Mouse (Mus musculus) heart, embryonic 13.5 days (tissue): ENCODE data around the gene Me1. TPM values are rescaled to one million over a fixed set of nuclear protein-coding genes. Genes with fewer than 3 reads are reported as not detected.

Experiments used
- ATAC-seq: fragments of 200-750 bp; cut with Nextera tagmentation; 2 replicates; pipeline ENCODE4 v1.8.0; 2017; ENCODE audit warnings: moderate TSS enrichment; ENCODE audit not compliant: insufficient number of reproducible peaks, low FRiP score, low TSS enrichment; ENCODE audit errors: extremely low read depth
- H3K27ac ChIP-seq: fragments of 300-500 bp; sonication (generic); replicated peaks from 2 replicates; pipeline ENCODE4 v1.5.1; 2015; ENCODE audit warnings: moderate library complexity, mild to moderate bottlenecking, inconsistent platforms
- H3K27me3 ChIP-seq: fragments of 300-500 bp; sonication (generic); replicated peaks from 2 replicates; pipeline ENCODE4 v1.6.1; 2015; ENCODE audit warnings: mild to moderate bottlenecking, inconsistent platforms
- H3K36me3 ChIP-seq: fragments of 300-500 bp; sonication (generic); 2 replicates; pipeline ENCODE4 v1.6.1; 2015; ENCODE audit warnings: mild to moderate bottlenecking, inconsistent platforms
- H3K4me1 ChIP-seq: fragments of 300-500 bp; sonication (generic); 2 replicates; pipeline ENCODE4 v1.6.1; 2015; ENCODE audit warnings: inconsistent platforms
- H3K4me2 ChIP-seq: fragments of 300-500 bp; sonication (generic); 2 replicates; pipeline ENCODE4 v1.6.1; 2015; ENCODE audit warnings: inconsistent platforms, mild to moderate bottlenecking, moderate library complexity
- H3K4me3 ChIP-seq: fragments of 300-500 bp; sonication (generic); 2 replicates; pipeline ENCODE4 v1.5.1; 2015; ENCODE audit warnings: moderate library complexity, mild to moderate bottlenecking, inconsistent platforms
- H3K9ac ChIP-seq: fragments of 300-500 bp; sonication (generic); 2 replicates; pipeline ENCODE4 v1.6.1; 2015; ENCODE audit warnings: inconsistent platforms, mild to moderate bottlenecking, moderate library complexity
- H3K9me3 ChIP-seq: fragments of 300-500 bp; sonication (generic); 2 replicates; pipeline ENCODE4 v1.6.1; 2016; ENCODE audit warnings: inconsistent platforms
- WGBS: fragments of 180-500 bp; shearing (Covaris S2); methylation state at CpG from one replicate; pipeline ENCODE4 v1.1.7; 2015; ENCODE audit warnings: mixed read lengths; 5-methylcytosine and 5-hydroxymethylcytosine counted together
- polyA plus RNA-seq: library from polyadenylated mRNA; unstranded; fragments of >200 nt; fragmentation: Nextera tagmentation; extraction: Ambion mirVana; gene quantifications from 2 replicates; pipeline ENCODE4 v1.2.1, GENCODE M21; 2015

The Me1 gene
- polyA plus RNA-seq, 1 experiment from 2014 or later, result 32.2 TPM

- no peak for ATAC-seq
- H3K4me2 ChIP-seq, result no peak overlapping the region
- H3K27me3 ChIP-seq, result no peaks in the 10 kb centered on the region
- H3K4me3 ChIP-seq, result no peak overlapping the region
- WGBS, result 54% methylated on average over 1 of the region's 1 CpGs
- H3K9me3 ChIP-seq, result no peaks in the 10 kb centered on the region
- no peak overlapping the region for H3K9ac ChIP-seq
- peaks cover 8% of the 10 kb centered on the region for H3K4me1 ChIP-seq
- no peaks in the 10 kb centered on the region for H3K36me3 ChIP-seq
- no peak overlapping the region for H3K27ac ChIP-seq
Measured at GRCm38 (mm10) chr9:86707431-86707830, 11.7 kb upstream of the Me1 start.

DNA sequence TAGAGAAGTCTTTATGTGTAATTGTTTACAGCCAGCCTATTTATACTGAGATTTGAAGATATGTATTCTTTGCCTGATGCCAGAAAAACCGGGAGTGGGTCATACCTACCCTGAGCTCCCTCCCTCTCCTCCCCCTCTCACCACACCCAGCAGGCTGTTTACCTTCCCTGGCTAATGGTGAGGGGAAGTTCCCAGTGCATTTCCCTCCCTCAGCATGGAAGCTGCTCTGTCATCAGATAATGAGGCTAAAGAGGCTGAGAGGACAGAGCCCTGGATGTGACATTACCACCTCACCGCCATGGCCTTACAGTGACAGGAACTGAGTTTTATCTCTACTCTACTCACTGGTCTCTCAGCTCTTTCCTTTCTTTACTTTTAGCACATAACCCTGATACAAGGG lies 6.1 kb upstream of the Me1 start:
- no peaks in the 10 kb centered on the region for H3K27me3 ChIP-seq
- peak overlapping the region; percentile 82 for H3K27ac ChIP-seq
- 2% methylated on average over 2 of the region's 2 CpGs for WGBS
- H3K4me3 ChIP-seq, result no peak overlapping the region
- H3K9me3 ChIP-seq, result no peaks in the 10 kb centered on the region
- H3K9ac ChIP-seq, result no peak overlapping the region
- peaks cover 20% of the 10 kb centered on the region for H3K4me1 ChIP-seq
- ATAC-seq, result no peak
- no peak overlapping the region for H3K4me2 ChIP-seq
- no peaks in the 10 kb centered on the region for H3K36me3 ChIP-seq

DNA sequence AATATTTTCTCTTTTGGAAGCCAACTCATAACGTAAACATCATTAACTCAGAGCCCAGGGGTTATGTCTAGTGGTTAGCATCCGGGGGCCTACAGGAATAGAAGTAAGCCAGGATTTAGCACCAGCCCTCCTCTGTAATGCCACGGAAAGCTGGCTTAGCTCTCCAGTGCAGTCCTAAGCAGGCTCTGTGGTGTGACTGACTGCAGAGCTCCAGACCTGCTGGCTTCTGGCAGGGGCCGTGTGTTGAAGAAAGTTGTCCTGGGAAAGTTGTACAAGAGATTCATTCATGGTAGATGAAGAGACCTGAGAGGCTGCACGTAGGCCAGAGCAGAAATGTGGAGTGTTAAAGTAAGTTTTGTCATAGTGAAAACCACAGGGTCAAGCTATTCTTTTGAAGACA lies 5.5 kb upstream of the Me1 start:
- Histone ChIP-seq H3K9ac (no peak overlapping the region), H3K4me1 (peaks cover 21% of the 10 kb centered on the region), H3K4me2 (no peak overlapping the region), H3K27ac (peak overlapping the region; percentile 82), H3K36me3 (no peaks in the 10 kb centered on the region), H3K9me3 (no peaks in the 10 kb centered on the region), H3K4me3 (no peak overlapping the region), H3K27me3 (no peaks in the 10 kb centered on the region)
- peak; percentile 64; the same call in 1 of the 2 replicates for ATAC-seq
- WGBS, result 17% methylated on average over 5 of the region's 5 CpGs

DNA sequence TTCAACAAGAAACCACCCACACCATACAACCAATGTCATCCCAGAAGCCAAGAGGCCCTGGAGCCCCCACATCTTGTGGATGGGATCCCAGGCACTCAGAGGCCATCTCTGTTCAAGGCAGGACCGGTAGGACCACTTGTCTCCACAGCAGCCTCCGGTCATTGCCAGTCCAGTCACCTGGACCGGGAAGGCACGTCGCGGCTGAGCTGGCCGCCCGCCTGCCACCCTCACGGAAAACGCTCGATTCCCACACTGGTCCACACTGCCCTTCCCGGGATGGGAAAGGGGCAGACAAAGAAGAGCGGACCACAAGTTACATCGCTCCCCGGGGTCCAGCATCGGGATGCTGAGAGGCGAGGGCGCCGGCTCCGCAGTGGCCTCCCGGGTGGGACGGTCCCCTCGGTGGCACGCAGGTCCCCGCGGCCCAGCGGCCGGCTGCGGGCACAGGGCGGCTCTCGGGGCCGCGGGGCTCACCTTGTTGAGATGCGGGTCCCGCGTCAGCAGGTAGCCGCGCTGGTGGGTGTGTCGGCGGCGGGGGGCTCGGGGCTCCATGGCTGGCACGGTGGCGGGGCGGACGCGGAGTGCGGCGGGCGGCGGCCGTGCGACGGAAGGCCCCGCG lies 445 bp downstream of the Me1 start:
- no peaks in the 10 kb centered on the region for H3K9me3 ChIP-seq
- H3K9ac ChIP-seq, result peak overlapping the region; percentile 89
- no peaks in the 10 kb centered on the region for H3K27me3 ChIP-seq
- peak; percentile 22; the same call in 1 of the 2 replicates for ATAC-seq
- H3K4me2 ChIP-seq, result peak overlapping the region; percentile 74
- H3K4me3 ChIP-seq, result peak overlapping the region; percentile 73
- H3K27ac ChIP-seq, result peak overlapping the region; percentile 72
- 2% methylated on average over 45 of the region's 56 CpGs for WGBS
- no peaks in the 10 kb centered on the region for H3K36me3 ChIP-seq
- H3K4me1 ChIP-seq, result peaks cover 14% of the 10 kb centered on the region

DNA sequence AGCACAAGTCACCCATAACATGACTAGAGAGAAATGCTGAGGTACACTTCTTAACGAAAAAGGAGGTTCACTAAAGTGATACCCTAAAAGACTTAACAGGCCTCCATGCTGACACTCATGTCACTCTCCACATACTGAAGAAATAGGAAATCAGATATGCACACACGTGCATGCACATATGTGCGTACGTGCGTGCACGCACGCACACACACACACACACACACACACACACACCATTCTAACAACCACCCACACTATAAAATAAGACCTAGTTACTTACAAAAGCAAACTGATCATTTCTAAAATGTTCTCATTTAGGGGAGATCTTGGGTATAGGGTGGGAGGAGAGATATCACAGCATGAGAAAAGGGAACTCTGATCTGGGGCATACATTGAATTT lies 1.1 kb downstream of the Me1 start:
- no peaks in the 10 kb centered on the region for H3K36me3 ChIP-seq
- 84% methylated on average over 7 of the region's 7 CpGs for WGBS
- no peak overlapping the region for H3K27ac ChIP-seq
- peak overlapping the region; percentile 73 for H3K4me3 ChIP-seq
- peaks cover 10% of the 10 kb centered on the region for H3K4me1 ChIP-seq
- peak overlapping the region; percentile 58; the same call in 1 of the 2 replicates for H3K9ac ChIP-seq
- H3K9me3 ChIP-seq, result no peaks in the 10 kb centered on the region
- H3K27me3 ChIP-seq, result no peaks in the 10 kb centered on the region
- H3K4me2 ChIP-seq, result peak overlapping the region; percentile 74
- ATAC-seq, result no peak

DNA sequence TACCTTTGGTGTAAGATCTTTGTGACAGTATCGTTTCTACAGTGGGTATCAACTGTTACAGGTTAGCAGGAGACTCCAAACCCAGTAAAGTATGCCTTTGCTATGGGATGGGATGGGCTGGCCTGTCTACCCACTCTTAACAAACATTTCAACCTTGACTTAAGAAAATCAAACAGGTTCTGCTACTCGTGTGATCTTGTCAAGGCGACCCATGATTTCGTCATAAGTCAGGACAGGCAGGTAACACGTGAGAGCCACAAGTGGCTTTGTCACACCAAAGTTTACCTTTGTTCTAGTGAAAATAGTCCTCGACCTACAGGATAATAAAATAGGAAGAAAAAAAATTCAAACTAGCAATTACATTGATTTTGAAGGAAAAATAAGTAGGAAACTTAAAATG lies 1.8 kb downstream of the Me1 start:
- H3K4me3 ChIP-seq, result no peak overlapping the region
- 89% methylated on average over 6 of the region's 6 CpGs for WGBS
- ATAC-seq, result no peak
- H3K27me3 ChIP-seq, result no peaks in the 10 kb centered on the region
- H3K27ac ChIP-seq, result no peak overlapping the region
- H3K9me3 ChIP-seq, result no peaks in the 10 kb centered on the region
- H3K9ac ChIP-seq, result no peak overlapping the region
- H3K4me1 ChIP-seq, result peaks cover 8% of the 10 kb centered on the region; the same call in 1 of the 2 replicates
- H3K36me3 ChIP-seq, result no peaks in the 10 kb centered on the region
- H3K4me2 ChIP-seq, result no peak overlapping the region

DNA sequence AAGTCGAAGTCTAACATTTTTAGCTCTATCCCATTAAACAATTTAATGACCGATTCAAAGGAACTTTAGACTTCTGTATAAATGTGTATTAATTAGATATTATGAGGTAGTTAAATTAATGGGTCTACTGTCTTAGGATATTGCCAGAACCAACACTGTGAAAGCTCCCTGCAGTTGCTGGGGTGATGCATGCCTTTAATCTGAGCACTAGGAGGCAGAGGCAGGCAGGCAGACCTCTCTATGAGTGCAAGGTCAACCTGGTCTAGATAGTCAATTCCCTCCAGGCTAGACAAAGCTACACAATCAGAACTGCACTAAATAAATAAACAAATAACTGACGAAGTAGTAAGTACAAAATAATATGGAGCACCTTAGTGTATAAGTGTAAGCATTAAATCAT lies 3.1 kb downstream of the Me1 start:
- no peak overlapping the region for H3K4me3 ChIP-seq
- 71% methylated on average over 3 of the region's 3 CpGs for WGBS
- no peak overlapping the region for H3K4me2 ChIP-seq
- H3K9ac ChIP-seq, result no peak overlapping the region
- no peaks in the 10 kb centered on the region for H3K36me3 ChIP-seq
- H3K27me3 ChIP-seq, result no peaks in the 10 kb centered on the region
- H3K27ac ChIP-seq, result no peak overlapping the region
- ATAC-seq, result no peak
- no peaks in the 10 kb centered on the region for H3K9me3 ChIP-seq
- H3K4me1 ChIP-seq, result peaks cover 8% of the 10 kb centered on the region; the same call in 1 of the 2 replicates

- WGBS, result 84% methylated on average over 5 of the region's 5 CpGs
- ATAC-seq, result no peak
- Histone ChIP-seq H3K9me3 (no peaks in the 10 kb centered on the region), H3K4me3 (no peak overlapping the region), H3K4me2 (no peak overlapping the region), H3K27ac (no peak overlapping the region), H3K9ac (no peak overlapping the region), H3K27me3 (no peaks in the 10 kb centered on the region), H3K4me1 (peaks cover 8% of the 10 kb centered on the region; the same call in 1 of the 2 replicates), H3K36me3 (no peaks in the 10 kb centered on the region)
Measured at GRCm38 (mm10) chr9:86692251-86692650, 3.5 kb downstream of the Me1 start.

DNA sequence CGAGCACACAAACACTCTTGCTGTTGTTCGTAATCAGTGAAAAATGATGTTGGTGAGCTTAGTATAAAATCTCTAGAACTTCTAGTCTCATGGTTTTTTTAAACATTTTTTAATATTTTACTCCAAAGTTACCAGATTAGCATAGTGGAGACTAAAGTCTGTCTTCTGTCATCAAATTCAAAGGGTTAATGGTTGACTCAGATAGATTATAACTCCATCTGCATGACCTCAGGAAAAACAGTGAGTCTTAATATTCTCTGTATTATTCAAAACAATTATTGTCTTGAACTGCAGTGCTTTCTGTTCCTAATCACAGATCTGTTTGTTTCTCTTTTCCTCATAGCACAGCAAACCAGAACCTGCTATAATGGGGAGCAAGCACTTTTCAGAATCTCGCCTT lies 4.7 kb downstream of the Me1 start:
- H3K27me3 ChIP-seq, result no peaks in the 10 kb centered on the region
- WGBS, result 89% methylated on average over 3 of the region's 3 CpGs
- no peaks in the 10 kb centered on the region for H3K9me3 ChIP-seq
- no peaks in the 10 kb centered on the region for H3K36me3 ChIP-seq
- H3K4me3 ChIP-seq, result no peak overlapping the region
- no peak overlapping the region for H3K9ac ChIP-seq
- H3K4me2 ChIP-seq, result no peak overlapping the region
- ATAC-seq, result no peak
- peaks cover 5% of the 10 kb centered on the region; the same call in 1 of the 2 replicates for H3K4me1 ChIP-seq
- H3K27ac ChIP-seq, result no peak overlapping the region

GRCm38 (mm10) chr9:86683713-86684209 lies 12.0 kb downstream of the Me1 start:
- peak overlapping the region; percentile 54; the same call in 1 of the 2 replicates for H3K9ac ChIP-seq
- H3K4me2 ChIP-seq, result no peak overlapping the region
- ATAC-seq, result no peak
- H3K4me3 ChIP-seq, result no peak overlapping the region
- no peaks in the 10 kb centered on the region for H3K9me3 ChIP-seq
- H3K36me3 ChIP-seq, result peaks cover 3% of the 10 kb centered on the region; the same call in 1 of the 2 replicates
- peaks cover 24% of the 10 kb centered on the region for H3K4me1 ChIP-seq
- 60% methylated on average over 8 of the region's 8 CpGs for WGBS
- no peaks in the 10 kb centered on the region for H3K27me3 ChIP-seq
- H3K27ac ChIP-seq, result peak overlapping the region; percentile 73

GRCm38 (mm10) chr9:86682844-86683243 lies 12.9 kb downstream of the Me1 start:
- Histone ChIP-seq H3K4me3 (no peak overlapping the region), H3K27me3 (no peaks in the 10 kb centered on the region), H3K9ac (no peak overlapping the region), H3K36me3 (peaks cover 3% of the 10 kb centered on the region; the same call in 1 of the 2 replicates), H3K4me1 (peaks cover 24% of the 10 kb centered on the region), H3K27ac (0 out of 2 replicates have a peak overlapping the region, but pooled peaks have one; percentile 5), H3K4me2 (no peak overlapping the region), H3K9me3 (no peaks in the 10 kb centered on the region)
- 60% methylated on average over 6 of the region's 6 CpGs for whole genome bisulfite sequencing
- no peak for ATAC-seq

DNA sequence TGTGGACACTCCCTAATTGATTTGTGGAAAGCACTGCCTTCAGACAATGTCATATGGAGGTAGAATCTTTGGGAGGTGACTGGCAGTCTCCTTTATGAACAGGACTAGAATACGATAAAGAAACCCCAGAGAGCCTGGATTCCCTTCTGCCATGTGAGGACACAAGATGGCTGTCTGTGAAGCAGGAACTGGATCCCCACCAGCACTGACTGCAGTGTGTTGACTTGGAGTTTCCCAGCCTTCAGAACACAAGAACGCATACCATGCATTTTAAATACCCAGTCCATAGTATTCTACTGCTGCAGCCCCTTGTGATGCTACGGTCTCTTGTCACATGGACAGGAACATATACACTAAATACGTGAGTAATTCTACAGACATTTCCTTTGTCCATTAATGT lies 13.5 kb downstream of the Me1 start:
- ATAC-seq, result no peak
- Histone ChIP-seq H3K9ac (no peak overlapping the region), H3K4me1 (peaks cover 24% of the 10 kb centered on the region), H3K4me3 (no peak overlapping the region), H3K27ac (no peak overlapping the region), H3K36me3 (peaks cover 5% of the 10 kb centered on the region), H3K9me3 (no peaks in the 10 kb centered on the region), H3K4me2 (no peak overlapping the region), H3K27me3 (no peaks in the 10 kb centered on the region)
- WGBS, result 89% methylated on average over 4 of the region's 4 CpGs
